Comparison of ENCODE assay signal across 9 mouse cellular contexts in genomic region chr9:116231351-116232311, GRCm38 (mm10). TPM values are rescaled to one million over a fixed set of nuclear protein-coding genes. Genes with fewer than 3 reads are reported as not detected.
A peak's percentile ranks its signal among the peaks of the same experiment; 100 is the strongest.
DNase-seq lines count a peak whose midpoint lies in the region; ATAC-seq and TF ChIP-seq lines count a peak whose summit lies in the region.
"Had no signal": no experiment of that assay in that cellular context is flagged by ENCODE, and none has a peak within 500 bp of the region (broad histone marks: within the 10 kb centered on the region; RNA-seq: fewer than 3 reads in every experiment).

No protein-coding gene starts in this region.

- TF ChIP-seq POLR2A in lung, adult 2 months (IDR thresholded peaks at IDR 0.05; ENCODE audit: borderline replicate concordance, extremely low read depth, low read depth, low read length) = no peak

- 80% methylated on average over 16 of the region's 16 CpGs for WGBS in forebrain, embryonic 14.5 days
- 87% methylated on average over 16 of the region's 16 CpGs for WGBS in forebrain, embryonic 13.5 days
- WGBS in midbrain, postnatal 0 days = 72% methylated on average over 16 of the region's 16 CpGs
- WGBS in midbrain, embryonic 16.5 days = 76% methylated on average over 16 of the region's 16 CpGs
- WGBS in lung, adult 2 months = 51% methylated on average over 16 of the region's 16 CpGs
- 78% methylated on average over 16 of the region's 16 CpGs for WGBS in kidney, embryonic 15.5 days

- H3K4me2 ChIP-seq in forebrain, embryonic 14.5 days (ENCODE audit: low read length) = no peak overlapping the region
- no peak overlapping the region for H3K4me2 ChIP-seq in forebrain, embryonic 13.5 days
- no peak overlapping the region for H3K4me2 ChIP-seq in midbrain, postnatal 0 days (ENCODE audit: low read depth, low read length, poor library complexity, severe bottlenecking)
- no peak overlapping the region for H3K4me2 ChIP-seq in midbrain, embryonic 16.5 days (ENCODE audit: low read length)
- no peak overlapping the region for H3K4me2 ChIP-seq in kidney, embryonic 15.5 days

- peak; percentile 68 for DNase-seq in forebrain, embryonic 14.5 days (ENCODE audit: low spot score)
- peak; percentile 59 for DNase-seq in midbrain, postnatal 0 days (ENCODE audit: low spot score)
- peak; percentile 43 for DNase-seq in lung, adult 2 months

- no peaks in the 10 kb centered on the region for H3K9me3 ChIP-seq in forebrain, embryonic 14.5 days (replicated peaks; ENCODE audit: control insufficient read depth, low read length)
- H3K9me3 ChIP-seq in forebrain, embryonic 13.5 days (replicated peaks) = no peaks in the 10 kb centered on the region
- H3K9me3 ChIP-seq in midbrain, postnatal 0 days (ENCODE audit: low read length) = no peaks in the 10 kb centered on the region
- no peaks in the 10 kb centered on the region for H3K9me3 ChIP-seq in midbrain, embryonic 16.5 days (replicated peaks; ENCODE audit: control insufficient read depth, low read length, poor library complexity, severe bottlenecking)
- H3K9me3 ChIP-seq in kidney, embryonic 15.5 days (replicated peaks) = no peaks in the 10 kb centered on the region
- H3K9me3 ChIP-seq: megakaryocyte, embryonic 14.5 days had no signal

- H3K27me3 ChIP-seq in forebrain, embryonic 14.5 days (replicated peaks; ENCODE audit: control insufficient read depth, insufficient read depth, low read length) = no peaks in the 10 kb centered on the region
- no peaks in the 10 kb centered on the region for H3K27me3 ChIP-seq in forebrain, embryonic 13.5 days
- H3K27me3 ChIP-seq in midbrain, postnatal 0 days (ENCODE audit: insufficient read depth, low read length) = no peaks in the 10 kb centered on the region
- no peaks in the 10 kb centered on the region for H3K27me3 ChIP-seq in midbrain, embryonic 16.5 days (ENCODE audit: control insufficient read depth, insufficient read depth, low read depth, low read length)
- no peaks in the 10 kb centered on the region for H3K27me3 ChIP-seq in kidney, embryonic 15.5 days

- TF ChIP-seq CTCF in midbrain, postnatal 0 days (IDR thresholded peaks at IDR 0.05) = no peak
- no peak for TF ChIP-seq CTCF in lung, adult 2 months (IDR thresholded peaks at IDR 0.05; ENCODE audit: insufficient read depth, low read length)

- H3K4me1 ChIP-seq in forebrain, embryonic 14.5 days (ENCODE audit: control insufficient read depth, insufficient read depth, low read length) = no peaks in the 10 kb centered on the region; the same call in 1 of the 2 replicates
- peaks cover 5% of the 10 kb centered on the region; the same call in 1 of the 2 replicates for H3K4me1 ChIP-seq in forebrain, embryonic 13.5 days
- no peaks in the 10 kb centered on the region for H3K4me1 ChIP-seq in midbrain, postnatal 0 days (ENCODE audit: insufficient read depth, low read length)
- peaks cover 6% of the 10 kb centered on the region for H3K4me1 ChIP-seq in midbrain, embryonic 16.5 days (ENCODE audit: control insufficient read depth, insufficient read depth, low read length)
- peaks cover 8% of the 10 kb centered on the region for H3K4me1 ChIP-seq in lung, adult 2 months (ENCODE audit: control insufficient read depth, insufficient read depth, low read length)
- H3K4me1 ChIP-seq in kidney, embryonic 15.5 days = peaks cover 10% of the 10 kb centered on the region
- H3K4me1 ChIP-seq: megakaryocyte, embryonic 14.5 days had no signal

- no peak overlapping the region for H3K4me3 ChIP-seq in forebrain, embryonic 14.5 days (ENCODE audit: low read depth, low read length)
- no peak overlapping the region for H3K4me3 ChIP-seq in forebrain, embryonic 13.5 days
- H3K4me3 ChIP-seq in midbrain, postnatal 0 days (ENCODE audit: low read depth, low read length) = no peak overlapping the region
- no peak overlapping the region for H3K4me3 ChIP-seq in midbrain, embryonic 16.5 days (ENCODE audit: low read depth, low read length)
- no peak overlapping the region for H3K4me3 ChIP-seq in lung, adult 2 months (replicated peaks; ENCODE audit: extremely low read depth, low read depth, low read length)
- no peak overlapping the region for H3K4me3 ChIP-seq in kidney, embryonic 15.5 days (replicated peaks)
- H3K4me3 ChIP-seq: megakaryocyte, embryonic 14.5 days had no signal

- H3K36me3 ChIP-seq in forebrain, embryonic 14.5 days (ENCODE audit: control insufficient read depth, insufficient read depth, low read length) = no peaks in the 10 kb centered on the region
- no peaks in the 10 kb centered on the region for H3K36me3 ChIP-seq in forebrain, embryonic 13.5 days (ENCODE audit: poor library complexity, severe bottlenecking)
- H3K36me3 ChIP-seq in midbrain, postnatal 0 days (ENCODE audit: insufficient read depth, low read length) = no peaks in the 10 kb centered on the region
- H3K36me3 ChIP-seq in midbrain, embryonic 16.5 days (ENCODE audit: control insufficient read depth, insufficient read depth, low read length) = no peaks in the 10 kb centered on the region
- no peaks in the 10 kb centered on the region for H3K36me3 ChIP-seq in kidney, embryonic 15.5 days

- H3K27ac ChIP-seq in forebrain, embryonic 14.5 days (ENCODE audit: low read depth, low read length) = peak overlapping the region; percentile 55
- H3K27ac ChIP-seq in forebrain, embryonic 13.5 days = no peak overlapping the region; the same call in 1 of the 2 replicates
- no peak overlapping the region for H3K27ac ChIP-seq in midbrain, postnatal 0 days (ENCODE audit: low read depth, low read length)
- no peak overlapping the region for H3K27ac ChIP-seq in midbrain, embryonic 16.5 days (ENCODE audit: low read length)
- H3K27ac ChIP-seq in kidney, embryonic 15.5 days = no peak overlapping the region

- H3K9ac ChIP-seq in forebrain, embryonic 14.5 days (ENCODE audit: low read length) = no peak overlapping the region
- H3K9ac ChIP-seq in forebrain, embryonic 13.5 days = no peak overlapping the region
- no peak overlapping the region for H3K9ac ChIP-seq in midbrain, postnatal 0 days (replicated peaks; ENCODE audit: low read length, poor library complexity, severe bottlenecking)
- no peak overlapping the region for H3K9ac ChIP-seq in midbrain, embryonic 16.5 days (ENCODE audit: low read depth, low read length)
- no peak overlapping the region for H3K9ac ChIP-seq in kidney, embryonic 15.5 days

- ATAC-seq in forebrain, embryonic 14.5 days = no peak
- ATAC-seq in forebrain, embryonic 13.5 days = no peak
- ATAC-seq in midbrain, postnatal 0 days (ENCODE audit: low FRiP score) = no peak
- ATAC-seq in midbrain, embryonic 16.5 days = no peak
- no peak for ATAC-seq in megakaryocyte, adult 5-6 weeks (ENCODE audit: poor library complexity, severe bottlenecking)
- ATAC-seq in kidney, embryonic 15.5 days (replicated peaks; ENCODE audit: low FRiP score) = no peak
- ATAC-seq in inflammation-experienced regulatory T-cells, adult 6 months = no peak

RNA-seq across cellular contexts. Expression of gene Tgfbr2, which starts 56.5 kb away (rescaled TPM):
- 5.5 and 7.7 TPM in 2 replicates for polyA plus RNA-seq in forebrain, embryonic 14.5 days (2014; fragmentation: Nextera tagmentation; extraction: Ambion mirVana)
- 4.2 and 4.4 TPM in 2 replicates for polyA plus RNA-seq in forebrain, embryonic 13.5 days (2015; fragmentation: Nextera tagmentation; extraction: Ambion mirVana)
- 20.3 and 21.8 TPM in 2 replicates for total RNA-seq in midbrain, postnatal 0 days (2014; rRNA removed)
- polyA plus RNA-seq in midbrain, postnatal 0 days (2015; fragmentation: Nextera tagmentation; extraction: Ambion mirVana) = 6.7 and 7.2 TPM in 2 replicates
- 7.1 and 7.7 TPM in 2 replicates for polyA plus RNA-seq in midbrain, embryonic 16.5 days (2015; fragmentation: Nextera tagmentation; extraction: Ambion mirVana)
- 135 and 146 TPM in 2 replicates for polyA plus RNA-seq in lung, adult 2 months (2012; rRNA removed)
- 16.9 and 18.4 TPM in 2 replicates for total RNA-seq in megakaryocyte, adult 5-6 weeks (2015)
- total RNA-seq in megakaryocyte, adult 5-6 weeks (2017) = 14.8 and 18.9 TPM in 2 replicates
- 30.8 and 31.5 TPM in 2 replicates for polyA plus RNA-seq in kidney, embryonic 15.5 days (2015; fragmentation: Nextera tagmentation; extraction: Ambion mirVana)
- polyA plus RNA-seq in inflammation-experienced regulatory T-cells, adult 6 months (2017; shearing (Covaris generic)) = 10 to 100 TPM; 24.7 to 31.6 (median 26.3) TPM
